Mouse (Mus musculus) duodenum, adult 2 months (tissue): ENCODE data around the gene Pcnp. TPM values are rescaled to one million over a fixed set of nuclear protein-coding genes. Genes with fewer than 3 reads are reported as not detected.

Source experiments
- polyA plus RNA-seq: library from polyadenylated mRNA; depleted of rRNA; stranded (reverse); fragments of >200 nt; gene quantifications from 2 replicates; pipeline ENCODE4 v1.2.3, GENCODE M21; 2012; ENCODE audit warnings: low replicate concordance; rRNA removed

Pcnp gene
- polyA plus RNA-seq = 1.6 and 1.8 TPM in 2 replicates

DNA sequence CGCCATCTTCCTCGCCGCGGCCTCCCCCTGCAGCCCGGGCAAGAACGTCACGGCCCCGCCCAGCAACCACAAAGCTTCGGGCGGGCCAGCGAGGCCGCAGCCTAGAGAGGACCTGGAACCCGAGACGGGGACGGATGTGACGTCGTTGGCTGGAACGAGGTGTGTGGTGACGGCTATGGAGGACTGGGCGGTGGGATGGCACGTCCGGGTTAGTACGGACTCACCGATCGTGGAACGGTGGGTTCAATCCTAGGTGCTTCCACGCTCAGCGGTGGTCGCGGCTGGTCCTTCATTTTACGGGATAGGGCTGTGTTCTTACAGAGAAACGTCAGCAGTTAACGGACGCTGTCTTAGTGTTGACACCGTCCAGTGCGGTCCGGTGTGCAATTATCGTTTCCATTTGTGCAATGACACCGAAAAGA is at the start of gene Pcnp:
Gene Pcnp, minus strand, starts transcription at position 79 of the 422 bp plus-strand sequence.

DNA sequence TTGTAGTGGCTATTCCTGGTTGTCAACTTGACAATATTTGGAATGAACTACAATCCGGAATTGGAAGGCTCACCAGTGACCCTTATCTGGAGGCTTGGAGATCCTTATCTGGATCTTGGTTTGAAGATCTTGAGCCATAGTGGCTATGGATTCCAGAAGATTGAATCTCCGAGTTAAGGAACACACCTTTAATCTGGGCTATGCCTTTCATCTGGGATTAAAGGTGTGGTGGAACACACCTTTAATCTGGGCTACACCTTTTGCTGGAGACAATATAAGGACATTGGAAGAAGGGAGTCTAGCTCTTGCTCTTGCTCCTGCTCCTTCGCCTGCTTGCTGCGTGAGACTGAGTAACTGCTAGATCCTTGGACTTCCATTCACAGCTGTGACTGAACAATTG is 18.5 kb upstream of the Pcnp start, which contains the start of gene Senp7:
Gene Senp7, plus strand, starts transcription at position 301 of the 400 bp plus-strand sequence.

DNA sequence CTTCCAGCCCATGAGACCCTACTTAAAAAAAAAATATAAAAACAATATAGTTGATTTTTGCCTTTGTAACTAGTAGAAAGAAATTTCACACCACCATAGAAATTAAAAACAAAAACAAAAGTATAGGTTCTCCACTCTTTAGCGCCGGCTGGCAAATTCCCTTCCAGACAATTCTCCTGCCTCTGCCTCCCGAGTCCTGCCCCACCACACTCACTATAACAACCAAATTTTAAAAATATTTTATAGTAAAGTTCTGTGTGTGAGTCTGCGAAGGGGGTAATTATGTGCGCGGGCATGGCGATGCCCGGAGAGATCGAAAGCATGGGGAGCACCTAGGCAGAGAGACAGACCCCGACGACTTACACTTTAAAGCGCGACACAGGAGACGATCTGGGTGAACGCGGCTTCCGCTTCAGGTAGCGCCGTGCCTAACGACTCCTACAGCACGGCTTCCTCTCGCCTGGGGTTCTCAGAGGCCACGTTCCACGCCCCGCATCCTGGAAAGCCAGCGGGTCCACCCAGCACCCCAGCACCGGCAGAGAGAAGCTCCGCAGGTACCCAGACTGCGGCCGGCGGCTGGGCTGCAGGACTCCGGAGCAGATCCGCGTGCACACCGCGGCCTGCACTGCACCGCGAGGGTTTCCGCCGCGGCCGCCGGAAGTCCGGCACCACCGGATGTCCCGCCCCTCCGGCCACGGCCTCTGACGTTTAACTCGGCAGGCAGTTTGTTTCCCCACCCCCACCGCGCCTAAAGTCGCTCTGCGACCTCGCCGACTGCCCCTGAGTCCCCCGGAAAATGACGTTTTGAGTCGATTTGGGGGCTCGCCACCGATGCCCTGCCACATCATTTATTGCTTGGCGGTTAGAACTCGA is 7.8 kb upstream of the Pcnp start, which contains the start of gene Trmt10c:
Gene Trmt10c, minus strand, starts transcription at position 682 of the 873 bp plus-strand sequence.

DNA sequence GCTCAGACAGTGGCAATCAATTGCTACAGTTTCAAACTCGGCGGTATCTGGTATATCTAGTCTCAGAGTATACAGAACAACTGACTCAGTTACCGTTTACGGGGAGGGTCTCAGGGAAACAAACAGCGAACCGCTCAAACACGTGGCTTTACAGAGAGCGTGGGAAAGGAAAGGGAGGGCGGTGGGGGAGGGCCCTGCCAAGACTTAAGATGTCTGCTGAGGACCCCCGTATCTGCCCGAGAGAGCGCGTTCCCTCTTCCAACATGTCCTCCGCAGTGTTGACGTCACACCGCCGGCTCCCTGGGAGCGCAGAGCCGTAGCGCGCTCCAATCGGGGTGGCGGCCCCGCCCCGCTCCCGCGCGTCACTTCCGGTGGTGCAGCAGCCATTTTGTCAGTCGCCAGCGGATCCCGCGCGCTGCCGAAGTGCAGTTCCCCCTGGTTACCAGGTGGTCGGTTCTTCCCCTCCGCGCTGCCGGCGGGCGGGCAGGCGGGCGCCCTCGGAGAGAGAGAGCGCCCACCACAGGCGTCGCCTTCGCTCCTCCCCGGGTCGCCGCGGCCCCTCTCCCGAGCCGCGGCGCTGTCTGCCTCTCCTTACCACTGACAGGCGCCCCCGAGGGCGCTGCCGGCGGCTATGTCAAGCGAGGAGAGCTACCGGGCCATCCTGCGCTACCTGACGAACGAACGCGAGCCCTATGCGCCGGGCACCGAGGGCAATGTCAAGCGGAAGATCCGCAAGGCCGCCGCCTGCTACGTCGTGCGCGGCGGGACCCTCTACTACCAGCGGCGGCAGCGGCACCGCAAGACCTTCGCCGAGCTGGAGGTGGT is 55.9 kb downstream of the Pcnp start, which contains the start of gene Zbtb11:
Gene Zbtb11, plus strand, starts transcription at position 453 of the 825 bp plus-strand sequence.

DNA sequence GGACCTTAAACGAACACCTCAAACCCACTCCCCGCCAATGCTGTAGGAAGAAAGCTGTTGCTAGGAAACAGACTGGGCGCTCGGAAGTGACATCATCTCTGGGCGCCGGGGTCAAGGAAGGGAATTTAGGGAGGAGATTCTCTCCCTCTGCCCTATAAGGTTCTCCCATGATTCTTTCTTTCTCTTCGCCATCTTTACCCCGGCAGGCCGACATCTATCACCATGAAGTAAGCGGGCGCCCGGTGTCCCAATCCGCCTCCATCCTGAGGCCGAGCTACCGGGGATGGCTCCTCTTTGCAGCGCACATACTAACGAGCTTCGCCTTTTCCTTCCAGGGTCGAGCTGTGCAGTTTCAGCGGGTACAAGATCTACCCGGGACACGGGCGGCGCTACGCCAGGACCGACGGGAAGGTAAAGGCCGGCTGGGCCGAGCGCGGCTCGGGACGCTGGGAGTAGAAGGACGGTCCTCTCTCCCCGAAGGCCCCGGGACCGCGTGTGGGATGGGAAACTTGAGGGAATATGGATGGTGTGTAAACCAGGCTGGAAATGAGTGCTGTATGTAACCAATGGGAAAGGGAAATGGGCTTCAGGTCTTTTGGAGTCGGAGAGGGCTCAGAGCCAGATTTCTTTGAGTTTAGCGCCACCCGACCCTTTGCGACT is 63.2 kb downstream of the Pcnp start, which contains the start of gene Rpl24:
Gene Rpl24, plus strand, starts transcription at position 64 of the 660 bp plus-strand sequence.

Other genes starting within 250 kb of the Pcnp start
- gene Nfkbiz, start 190.8 kb downstream of the Pcnp start, polyA plus RNA-seq = 44.9 and 72.7 TPM in 2 replicates
- 0.12 and 0.39 TPM in 2 replicates for gene Nxpe3, start 134.5 kb downstream of the Pcnp start, polyA plus RNA-seq
- 0.02 and 0.07 TPM in 2 replicates for gene Cep97, start 94.9 kb downstream of the Pcnp start, polyA plus RNA-seq
- 12.0 and 12.5 TPM in 2 replicates for gene Rpl24, start 63.5 kb downstream of the Pcnp start, polyA plus RNA-seq
- 1.1 TPM in 2 replicates for gene Zbtb11, start 55.9 kb downstream of the Pcnp start, polyA plus RNA-seq
- gene Trmt10c, start 8.1 kb upstream of the Pcnp start, polyA plus RNA-seq = 1.7 and 3.9 TPM in 2 replicates
- gene Senp7, start 18.6 kb upstream of the Pcnp start, polyA plus RNA-seq = 0.40 and 0.53 TPM in 2 replicates
- 0.04 TPM in 1 of 2 replicates, not detected in the other for gene Impg2, start 174.6 kb upstream of the Pcnp start, polyA plus RNA-seq